Mouse (Mus musculus) adrenal gland, postnatal 14 days (tissue): ENCODE measurements around the gene Slc17a7. TPM values are rescaled to one million over a fixed set of nuclear protein-coding genes. Genes with fewer than 3 reads are reported as not detected.
"Not testable (repeated sequence)": the region's sequence is repeated elsewhere in the genome, so short reads cannot be mapped to it uniquely, and the experiment has no call there.

ENCODE experiments used
- DNase-seq: peaks from one replicate; pipeline ENCODE4 v3.0.0; 2021; ENCODE audit warnings: mixed read lengths
- total RNA-seq: library from RNA; stranded (reverse); gene quantifications from 2 replicates; pipeline ENCODE4 v1.2.3, GENCODE M21; 2021

Slc17a7 gene
- total RNA-seq, 1 experiment from 2014 or later = 0.22 TPM

DNA sequence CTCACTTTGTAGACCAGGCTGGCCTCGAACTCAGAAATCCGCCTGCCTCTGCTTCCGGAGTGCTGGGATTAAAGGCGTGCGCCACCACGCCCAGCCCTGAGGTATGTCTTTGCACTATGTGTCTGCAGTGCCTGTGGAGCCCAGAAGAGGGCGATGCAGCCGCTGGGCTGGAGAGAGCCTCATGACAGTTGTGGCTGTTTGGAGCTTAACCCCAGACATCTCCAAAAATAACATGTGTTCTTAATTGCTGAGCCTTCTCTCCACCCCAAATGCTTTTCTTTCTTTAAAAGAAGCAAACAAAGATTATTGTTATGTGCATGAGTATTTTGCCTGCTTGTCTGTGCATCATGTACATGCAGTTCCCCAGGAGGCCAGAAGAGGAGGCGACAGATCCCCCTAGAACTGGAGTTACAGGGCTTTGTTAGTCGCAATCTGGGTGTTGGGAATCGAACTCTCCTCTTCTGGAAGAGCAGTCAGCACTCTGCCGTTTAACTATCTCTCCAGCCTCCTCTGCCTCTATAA lies 8.7 kb upstream of the Slc17a7 start:
- DNase-seq = peak; percentile 82

DNA sequence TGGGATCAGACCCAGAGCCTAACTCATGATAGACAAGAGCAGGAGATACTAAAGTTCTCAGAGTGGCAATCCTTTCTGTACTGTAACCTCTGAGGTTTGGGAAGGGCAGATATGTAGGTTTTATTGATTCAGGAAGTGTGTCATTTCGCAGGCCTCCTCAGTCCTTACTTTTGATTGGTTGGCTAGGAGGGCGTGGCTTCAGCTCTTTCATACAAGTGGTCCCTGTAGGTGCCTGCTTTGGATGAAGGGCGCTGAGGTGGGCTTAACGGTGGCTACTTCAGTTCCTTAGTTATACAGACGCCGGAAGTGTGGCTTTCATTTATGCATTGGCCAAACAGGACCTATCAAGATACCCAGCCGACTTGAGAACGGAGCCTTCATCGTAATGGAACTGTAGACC lies 8.2 kb upstream of the Slc17a7 start:
- DNase-seq = peak; percentile 9

DNA sequence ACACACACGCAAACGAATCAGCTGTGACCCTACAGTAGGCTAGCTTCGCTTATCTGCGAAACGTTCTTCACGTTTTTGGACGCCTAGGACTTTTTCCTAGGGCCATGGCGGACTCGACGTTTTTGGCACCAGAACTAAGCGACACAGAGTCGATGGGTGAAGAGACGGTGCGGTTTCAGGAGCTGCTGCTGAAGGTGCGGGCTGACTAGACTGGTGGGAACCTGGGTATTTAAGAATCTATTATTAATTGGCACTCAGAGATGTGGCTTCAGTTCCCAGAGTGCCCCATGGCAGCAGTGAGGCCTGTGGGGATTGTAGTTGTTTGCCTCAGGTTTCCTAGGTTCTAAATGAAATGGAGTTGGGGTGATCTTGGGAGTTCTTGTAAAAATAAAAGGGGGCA lies 7.5 kb upstream of the Slc17a7 start:
- peak; percentile 3 for DNase-seq

DNA sequence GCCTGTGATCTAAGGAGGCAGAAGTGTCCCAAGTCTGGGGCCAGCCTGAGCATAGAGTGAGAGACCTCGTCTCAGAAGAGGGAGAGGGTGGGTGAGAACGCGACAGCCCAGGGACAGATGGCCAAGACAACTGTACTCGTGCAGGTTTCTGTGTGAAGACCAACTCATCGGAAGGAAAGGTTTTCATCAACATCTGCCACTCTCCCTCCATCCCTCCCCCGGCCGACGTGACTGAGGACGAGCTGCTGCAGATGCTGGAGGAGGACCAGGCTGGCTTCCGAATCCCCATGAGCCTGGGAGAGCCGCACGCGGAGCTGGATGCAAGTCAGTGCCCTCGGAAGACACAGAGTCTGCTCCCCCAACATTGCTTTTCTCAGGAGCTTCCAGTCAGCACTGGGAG lies 6.3 kb upstream of the Slc17a7 start:
- DNase-seq = peak; percentile 3

DNA sequence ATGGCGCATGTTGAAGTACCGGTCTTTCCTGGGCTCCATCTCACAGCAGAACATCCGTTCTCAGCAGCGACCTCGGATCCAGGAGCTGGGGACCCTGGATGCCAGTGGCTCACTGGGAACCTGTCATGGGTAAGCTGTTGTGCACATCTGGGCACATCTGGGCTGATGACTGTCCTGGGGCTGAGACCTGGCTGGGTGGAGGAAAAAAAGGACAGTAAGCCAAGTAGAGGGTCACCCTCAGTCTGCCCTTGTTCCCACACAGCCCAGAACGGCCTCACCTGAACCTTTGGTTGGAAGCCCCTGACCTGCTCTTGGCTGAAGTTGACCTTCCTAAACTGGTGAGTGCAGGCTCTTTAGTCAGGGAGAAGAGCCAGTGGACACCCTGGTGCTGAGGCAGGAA lies 4.8 kb upstream of the Slc17a7 start:
- no peak for DNase-seq

DNA sequence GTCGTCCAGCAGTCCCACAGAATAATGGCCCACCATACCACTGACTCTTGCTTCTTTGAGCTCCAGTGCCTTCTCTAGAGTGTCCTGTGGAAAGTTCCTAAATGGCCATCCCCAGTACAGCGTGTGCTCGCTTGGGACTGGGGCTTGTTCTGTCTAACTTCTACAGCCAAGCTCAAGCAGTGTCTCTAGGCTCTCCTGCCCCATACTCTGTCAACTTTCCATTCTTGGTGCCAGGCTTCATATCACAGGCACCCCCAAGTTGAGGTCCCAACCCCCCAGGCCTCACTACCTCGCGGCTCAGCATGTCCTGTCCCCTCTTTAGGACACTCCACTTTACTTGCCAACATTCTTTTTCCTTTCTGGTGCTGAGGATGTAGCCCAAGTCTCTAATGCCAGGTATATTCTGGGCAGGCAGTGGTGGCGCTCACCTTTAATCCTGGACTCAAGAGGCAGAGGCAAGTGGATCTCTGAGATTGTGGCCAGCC lies 3.4 kb upstream of the Slc17a7 start:
- DNase-seq = no peak

DNA sequence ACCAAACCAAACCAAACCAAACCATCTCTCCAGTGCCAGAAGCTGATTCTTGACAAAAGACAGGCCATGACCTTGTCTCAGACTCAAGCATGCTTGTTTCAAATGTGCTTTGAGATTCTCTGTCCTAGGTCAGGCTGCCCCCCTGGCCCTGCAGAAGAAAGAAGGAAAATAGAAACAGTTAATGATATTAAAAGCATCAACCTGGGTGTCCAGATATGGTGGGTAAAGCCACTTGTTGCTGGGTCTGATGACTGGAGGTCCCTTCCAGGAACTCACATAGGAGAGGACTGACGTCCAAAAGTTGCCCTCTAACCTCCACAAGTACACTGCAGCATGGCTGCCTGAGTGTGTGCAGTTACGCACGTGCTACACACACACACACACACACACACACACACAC lies 2.9 kb upstream of the Slc17a7 start:
- DNase-seq = no peak

DNA sequence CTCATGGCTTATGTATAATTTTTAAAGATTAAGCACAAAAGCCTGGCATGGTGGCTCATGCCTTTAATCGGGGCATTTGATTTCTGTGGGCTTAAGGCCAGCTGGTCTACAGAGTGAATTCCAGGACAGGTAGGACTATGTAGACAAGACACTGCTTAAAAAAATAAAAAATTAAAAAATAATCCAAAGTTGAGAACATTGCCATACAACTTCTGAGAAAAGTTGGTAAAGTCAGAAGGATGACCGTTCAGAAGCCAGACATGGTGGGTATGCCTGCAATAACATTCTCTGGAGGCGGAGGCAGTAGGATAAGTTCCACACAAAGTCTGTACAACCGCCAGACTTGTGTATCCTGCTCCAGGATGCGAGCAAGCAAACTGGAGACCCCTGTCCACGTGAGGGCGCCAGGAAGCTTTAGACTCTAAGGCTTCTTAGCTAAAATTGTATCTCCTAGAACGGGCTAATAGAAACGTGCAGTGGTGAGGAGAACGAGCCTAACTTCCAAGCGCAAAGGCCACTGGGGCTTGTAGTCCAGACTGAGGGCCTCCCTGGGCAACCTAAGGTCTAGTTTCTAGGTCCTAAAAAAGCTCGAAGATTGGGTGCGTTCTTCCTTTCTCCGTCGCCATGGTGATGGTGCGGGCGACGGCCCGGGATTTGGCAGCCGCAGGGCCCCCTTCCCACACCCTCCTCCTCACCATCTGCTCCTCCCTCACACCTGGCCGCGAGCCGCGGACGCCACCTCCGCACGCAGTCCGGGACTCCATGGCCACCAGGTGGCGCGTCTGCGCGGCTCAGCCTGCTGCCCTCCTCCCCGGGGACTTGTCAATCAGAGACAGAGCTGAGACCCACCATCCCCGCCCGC lies 1.9 kb upstream of the Slc17a7 start:
- peak; percentile 90 for DNase-seq

DNA sequence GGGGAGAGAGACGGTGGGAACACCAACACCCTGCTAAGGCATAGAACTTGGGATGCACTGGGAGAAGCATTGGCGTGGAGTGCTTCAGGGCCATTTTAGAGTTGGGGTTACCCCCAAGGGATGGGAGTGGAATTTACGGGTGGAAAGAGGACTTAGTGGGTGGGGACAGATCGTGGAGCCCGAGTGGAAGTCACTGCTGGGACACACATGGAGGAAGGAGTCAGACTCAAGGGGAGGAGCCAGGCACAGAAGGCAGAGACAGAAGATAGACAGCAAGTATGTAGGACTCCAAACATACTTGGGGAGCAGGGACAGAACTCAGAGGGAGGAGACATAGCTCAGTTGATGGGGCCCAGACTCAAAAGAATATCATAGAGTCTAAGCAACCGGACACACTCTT lies 1.2 kb upstream of the Slc17a7 start:
- no peak for DNase-seq

DNA sequence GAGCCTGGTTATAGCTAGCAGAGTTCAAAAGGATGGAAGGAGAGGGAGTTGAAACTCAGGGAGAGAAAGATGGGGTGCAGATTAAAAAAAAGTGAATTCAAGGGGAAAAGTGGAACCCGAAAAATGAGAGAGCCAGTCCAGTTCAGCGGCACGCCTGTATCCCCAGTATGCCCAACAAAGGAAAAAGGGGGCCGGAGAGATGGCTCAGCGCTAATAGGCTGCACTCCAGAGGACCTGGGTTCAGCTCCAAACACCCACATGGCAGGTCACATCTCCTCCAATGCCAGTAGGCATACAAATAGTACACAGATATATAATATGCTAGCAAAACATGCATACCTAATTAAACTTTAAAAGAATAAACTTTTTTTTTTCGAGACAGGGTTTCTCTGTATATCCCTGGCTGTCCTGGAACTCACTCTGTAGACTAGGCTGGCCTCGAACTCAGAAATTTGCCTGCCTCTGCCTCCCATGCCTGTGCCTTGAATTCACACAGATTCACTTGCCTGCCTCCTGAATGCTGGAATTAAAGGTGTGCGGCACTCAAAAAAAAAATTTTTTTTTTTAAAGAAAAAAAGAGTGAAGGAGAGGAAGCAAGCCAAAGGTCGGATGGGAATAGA lies 643 bp upstream of the Slc17a7 start:
- DNase-seq = no peak

DNA sequence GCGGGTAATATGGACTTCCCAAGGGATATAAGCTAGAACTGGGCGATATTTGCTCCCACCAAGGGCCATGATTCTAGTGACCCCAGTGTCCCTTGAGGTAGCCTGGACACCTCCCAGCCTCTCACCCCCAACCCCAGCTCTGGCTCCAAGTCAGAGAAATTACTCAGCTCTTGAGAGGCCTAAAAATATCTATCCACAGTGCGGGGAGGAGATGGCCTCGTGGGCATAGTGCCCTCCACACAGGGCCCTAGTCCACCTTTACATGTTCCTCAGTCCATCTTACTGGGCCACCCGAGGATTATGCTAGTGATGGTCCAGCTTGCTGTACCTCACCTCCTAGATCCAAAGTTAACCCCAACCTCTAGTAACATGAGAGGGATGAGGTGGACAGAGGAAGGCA lies 1.1 kb downstream of the Slc17a7 start:
- DNase-seq = no peak

DNA sequence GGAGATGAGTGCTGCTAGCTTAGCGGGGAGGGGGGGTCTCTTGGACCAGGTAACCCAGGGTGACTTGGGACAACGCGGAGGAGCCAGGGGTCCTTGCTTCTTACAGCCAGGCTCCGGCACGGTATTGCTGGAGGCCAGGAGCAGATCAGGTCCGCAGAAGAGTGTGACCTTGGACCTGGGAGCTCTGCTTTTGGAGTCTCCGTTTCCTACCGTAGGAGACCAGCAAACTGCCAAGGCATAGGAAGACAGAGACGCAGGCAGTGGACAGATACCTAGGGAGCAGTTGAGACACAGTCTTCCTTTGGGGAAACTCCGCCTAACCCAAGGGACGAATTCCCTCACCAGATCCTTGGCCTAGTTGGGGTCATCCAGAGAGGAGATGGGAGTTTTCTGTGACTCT lies 2.0 kb downstream of the Slc17a7 start:
- DNase-seq = no peak

DNA sequence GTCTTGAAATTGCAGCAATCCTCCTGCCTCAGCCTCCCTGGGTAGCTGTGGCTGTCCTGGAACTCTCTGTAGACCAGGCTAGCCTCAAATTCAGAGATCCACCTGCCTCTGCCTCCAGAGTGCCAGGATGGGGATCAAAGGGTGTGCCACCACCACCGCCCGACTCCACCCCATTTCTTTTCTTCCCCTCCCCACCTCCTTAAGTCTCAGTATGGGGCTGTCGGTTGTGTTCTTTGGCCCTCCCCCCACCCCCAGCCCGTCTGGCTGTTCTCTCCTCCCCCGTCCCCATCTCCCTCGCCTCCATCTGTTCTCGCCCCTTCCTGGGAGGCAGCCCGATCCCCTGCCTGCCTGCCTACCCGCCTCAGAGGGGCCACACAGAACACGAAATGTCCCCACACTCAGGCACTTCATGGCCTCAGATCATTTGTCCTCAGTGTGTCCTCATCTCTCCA lies 3.2 kb downstream of the Slc17a7 start:
- no peak for DNase-seq

DNA sequence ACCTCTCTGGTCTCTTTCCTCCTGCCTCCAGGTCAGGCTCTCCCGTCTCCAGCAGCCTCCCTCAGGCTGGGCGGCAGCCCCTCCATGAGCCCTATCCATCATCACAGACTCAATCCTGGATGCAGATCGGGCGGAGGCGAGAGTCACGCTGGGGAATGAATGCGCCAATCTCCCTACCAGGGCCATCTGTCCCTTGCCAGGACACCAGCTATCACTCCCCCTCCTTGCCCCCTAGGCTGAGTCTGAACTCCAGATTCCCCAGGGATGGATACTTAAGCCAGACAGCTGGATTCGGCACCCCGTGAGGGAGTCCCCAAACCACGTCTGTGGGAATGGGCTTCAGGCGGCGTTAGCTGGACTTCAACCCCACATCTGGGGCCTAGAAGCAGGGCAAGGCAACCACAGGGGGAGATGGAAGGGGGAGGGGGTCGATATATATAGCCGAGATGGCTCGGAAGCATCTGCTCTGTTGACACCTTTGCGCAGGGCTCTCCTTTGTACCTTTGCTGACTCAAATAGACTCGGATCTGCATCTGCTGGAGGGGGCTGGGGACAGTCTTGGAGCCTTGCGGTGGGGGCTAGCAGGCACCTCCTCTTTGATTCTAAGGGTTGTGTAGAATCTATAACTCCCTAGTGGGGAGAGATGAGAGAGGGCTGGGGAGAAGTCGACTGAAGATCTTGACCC lies 4.2 kb downstream of the Slc17a7 start:
- DNase-seq = no peak

DNA sequence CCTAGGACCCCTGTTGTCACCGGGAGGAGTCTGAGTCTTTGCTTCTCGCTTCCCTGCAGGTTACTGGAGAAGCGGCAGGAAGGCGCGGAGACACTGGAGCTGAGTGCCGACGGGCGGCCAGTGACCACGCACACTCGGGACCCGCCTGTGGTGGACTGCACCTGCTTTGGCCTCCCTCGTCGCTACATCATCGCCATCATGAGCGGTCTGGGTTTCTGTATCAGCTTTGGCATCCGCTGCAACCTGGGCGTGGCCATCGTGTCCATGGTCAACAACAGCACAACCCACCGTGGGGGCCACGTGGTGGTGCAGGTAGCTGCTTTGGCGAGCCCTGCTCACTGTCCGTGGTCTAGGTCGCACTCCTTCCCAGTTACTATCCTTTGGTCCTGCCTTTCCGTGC lies 4.9 kb downstream of the Slc17a7 start:
- no peak for DNase-seq

DNA sequence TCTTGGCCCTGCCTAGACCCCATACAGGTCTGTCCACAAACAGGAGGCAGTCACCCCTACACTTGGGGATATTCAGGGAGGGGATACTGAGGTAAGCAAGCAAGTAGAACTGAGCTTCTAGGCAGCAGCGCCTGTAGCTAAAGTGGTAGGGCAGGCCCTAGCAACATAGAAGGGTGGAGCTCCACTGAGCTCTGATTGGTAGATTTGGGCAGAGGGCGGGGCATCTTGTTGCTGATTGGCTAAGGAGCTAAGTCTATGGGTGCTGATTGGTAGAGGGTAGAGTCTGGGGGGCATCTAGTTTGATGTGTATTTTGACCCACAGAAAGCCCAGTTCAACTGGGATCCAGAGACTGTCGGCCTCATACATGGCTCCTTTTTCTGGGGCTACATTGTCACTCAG lies 5.7 kb downstream of the Slc17a7 start:
- DNase-seq = no peak

DNA sequence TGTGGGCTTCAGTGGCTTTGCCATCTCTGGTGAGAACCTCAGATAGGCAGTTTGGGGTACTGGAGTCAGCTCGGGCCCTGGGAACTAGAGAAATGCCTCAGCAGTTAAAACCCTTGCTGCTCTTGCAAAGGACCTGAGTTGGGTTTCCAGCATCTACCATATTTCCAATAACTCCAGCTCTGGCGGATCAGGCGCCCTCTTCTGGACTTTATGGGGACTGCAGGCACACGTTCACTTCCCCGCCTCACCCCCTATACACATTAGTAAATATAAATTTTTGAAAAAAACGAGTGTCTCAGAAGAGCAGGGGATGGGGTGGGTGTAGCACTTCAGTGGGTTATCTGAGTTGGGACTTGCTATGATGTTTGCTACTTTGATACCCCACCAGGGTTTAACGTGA lies 9.2 kb downstream of the Slc17a7 start:
- DNase-seq = peak; percentile 38

DNA sequence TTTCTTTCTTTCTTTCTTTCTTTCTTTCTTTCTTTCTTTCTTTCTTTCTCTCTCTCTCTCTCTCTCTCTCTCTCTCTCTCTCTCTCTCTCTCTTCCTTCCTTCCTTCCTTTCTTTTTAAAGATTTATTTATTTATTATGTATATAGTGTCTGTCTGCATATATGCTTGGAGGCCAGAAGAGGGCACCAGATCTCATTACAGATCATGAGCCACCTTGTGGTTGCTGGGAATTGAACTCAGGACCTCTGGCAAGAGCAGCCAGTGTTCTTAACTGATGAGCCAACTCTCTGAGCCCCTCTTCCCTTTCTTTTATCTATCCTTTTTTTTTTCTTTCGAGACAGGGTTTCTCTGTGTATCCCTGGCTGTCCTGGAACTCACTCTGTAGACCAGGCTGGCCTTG lies 10.0 kb downstream of the Slc17a7 start:
- DNase-seq = not testable (repeated sequence)

DNA sequence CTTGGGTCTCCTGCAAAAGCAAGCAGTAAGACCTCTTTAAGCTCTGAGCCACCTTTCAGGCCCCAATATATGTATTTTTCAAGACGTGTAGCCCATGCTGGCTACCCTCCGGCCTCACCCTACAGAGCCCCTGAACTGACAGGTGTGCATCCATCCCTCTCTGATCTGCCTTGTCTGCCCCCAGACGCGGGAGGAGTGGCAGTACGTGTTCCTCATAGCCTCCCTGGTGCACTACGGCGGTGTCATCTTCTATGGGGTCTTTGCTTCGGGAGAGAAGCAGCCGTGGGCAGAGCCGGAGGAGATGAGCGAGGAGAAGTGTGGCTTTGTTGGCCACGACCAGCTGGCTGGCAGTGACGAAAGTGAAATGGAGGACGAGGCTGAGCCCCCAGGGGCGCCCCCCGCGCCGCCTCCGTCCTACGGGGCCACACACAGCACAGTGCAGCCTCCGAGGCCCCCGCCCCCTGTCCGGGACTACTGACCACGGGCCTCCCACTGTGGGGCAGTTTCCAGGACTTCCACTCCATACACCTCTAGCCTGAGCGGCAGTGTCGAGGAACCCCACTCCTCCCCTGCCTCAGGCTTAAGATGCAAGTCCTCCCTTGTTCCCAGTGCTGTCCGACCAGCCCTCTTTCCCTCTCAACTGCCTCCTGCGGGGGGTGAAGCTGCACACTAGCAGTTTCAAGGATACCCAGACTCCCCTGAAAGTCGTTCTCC lies 11.0 kb downstream of the Slc17a7 start:
- DNase-seq = no peak

DNA sequence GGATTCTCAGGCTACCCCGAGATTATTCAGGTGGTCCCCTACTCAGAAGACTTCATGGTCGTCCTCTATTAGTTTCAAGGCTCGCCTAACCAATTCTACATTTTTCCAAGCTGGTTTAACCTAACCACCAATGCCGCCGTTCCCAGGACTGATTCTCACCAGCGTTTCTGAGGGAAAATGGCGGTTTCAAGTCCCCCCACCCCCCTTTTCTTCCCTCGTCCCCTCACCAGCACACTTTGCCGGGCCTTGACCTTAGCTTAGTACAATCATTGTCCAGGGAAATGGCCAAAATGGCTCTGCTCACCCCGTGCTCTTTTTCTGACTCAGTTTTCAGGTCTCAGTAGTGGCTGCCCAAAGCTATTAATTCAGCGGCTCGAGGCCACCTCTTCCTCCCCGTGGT lies 11.6 kb downstream of the Slc17a7 start:
- no peak for DNase-seq

DNA sequence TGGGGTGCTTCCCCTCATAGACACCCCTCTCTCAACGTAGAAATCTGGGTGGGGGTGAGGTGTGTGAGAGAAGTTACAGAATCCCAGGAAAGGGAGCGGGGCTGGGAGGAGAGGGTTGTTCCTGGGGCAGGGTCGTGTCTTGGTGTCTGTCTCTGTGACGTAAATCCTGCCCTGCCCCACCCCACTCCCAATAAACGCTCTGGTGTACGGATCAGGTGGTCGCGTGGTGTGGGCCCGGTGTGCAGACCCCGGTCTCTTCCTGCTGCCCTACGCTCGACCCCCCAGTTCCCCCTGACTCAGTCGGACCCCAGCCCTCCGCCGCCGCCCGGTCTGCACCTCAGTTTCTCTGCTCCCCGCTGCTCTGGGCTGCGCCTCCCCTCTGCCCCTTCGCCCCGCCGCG lies 12.2 kb downstream of the Slc17a7 start:
- no peak for DNase-seq

DNA sequence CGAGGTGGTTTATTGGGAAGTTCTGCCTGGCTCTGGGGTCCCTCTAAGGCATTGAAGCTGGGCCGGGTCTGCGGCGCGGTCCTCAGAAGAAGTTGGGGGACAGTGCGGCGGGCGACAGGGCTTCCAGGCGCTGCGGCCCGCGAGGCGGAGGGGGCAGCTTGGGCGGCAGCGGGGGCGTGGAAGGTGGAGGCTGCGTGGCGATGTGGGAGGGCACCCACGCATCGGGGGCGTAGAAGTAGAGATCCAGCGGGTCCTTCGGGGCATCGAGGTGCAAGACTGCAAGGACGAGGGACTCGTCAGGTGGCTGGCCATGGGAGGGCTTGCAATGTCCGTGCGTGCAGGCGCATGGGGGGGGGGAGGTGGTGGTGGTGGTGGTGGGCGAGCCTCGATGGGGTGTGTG lies 12.6 kb downstream of the Slc17a7 start:
- DNase-seq = no peak
